Mouse (Mus musculus): ENCODE data around the gene Smap2.

DNA sequence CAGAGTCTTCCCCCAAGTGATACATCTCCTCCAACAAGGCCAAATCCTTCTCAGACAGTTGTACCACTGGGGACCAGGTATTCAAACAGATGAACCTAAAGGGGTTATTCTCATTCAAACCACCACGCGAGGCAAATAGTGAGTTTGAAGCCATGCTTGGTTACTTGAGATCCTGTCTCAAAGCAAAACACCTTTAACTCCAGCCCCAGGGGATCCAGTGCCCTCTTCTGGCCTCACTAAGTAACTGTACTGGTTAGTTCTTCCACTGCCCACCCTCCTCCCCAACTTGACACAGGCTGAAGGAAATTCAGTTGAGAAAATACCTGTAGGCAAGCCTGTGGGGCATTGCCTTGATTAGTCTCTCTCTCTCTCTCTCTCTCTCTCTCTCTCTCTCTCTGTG lies 16.0 kb upstream of the Smap2 start:
- TF ChIP-seq CTCF (IDR thresholded peaks at IDR 0.05; ENCODE audit: low read depth, low read length) (peak; percentile 34; the same call in 1 of the 2 replicates), POLR2A (IDR thresholded peaks at IDR 0.05; ENCODE audit: extremely low read depth, insufficient read depth, low read length) (no peak)

All from liver, adult 2 months (tissue).